Mouse (Mus musculus) forebrain, embryonic 10.5 days (tissue): ENCODE measurements around the gene Rpl38. TPM values are rescaled to one million over a fixed set of nuclear protein-coding genes. Genes with fewer than 3 reads are reported as not detected.

ENCODE experiments used
- DNase-seq: peaks from one replicate; pipeline ENCODE4 v3.0.0-alpha.2; 2017; ENCODE audit warnings: low spot score; ENCODE audit errors: extremely low spot score
- H3K27ac ChIP-seq: fragments of 300-500 bp; sonication (generic); 2 replicates; pipeline ENCODE4 v1.5.1; 2016; ENCODE audit warnings: mild to moderate bottlenecking
- H3K27me3 ChIP-seq: fragments of 300-500 bp; sonication (generic); 2 replicates; pipeline ENCODE4 v1.6.1; 2016; ENCODE audit warnings: mild to moderate bottlenecking; ENCODE audit not compliant: poor library complexity, severe bottlenecking
- H3K36me3 ChIP-seq: fragments of 300-500 bp; sonication (generic); replicated peaks from 2 replicates; pipeline ENCODE4 v1.6.1; 2016; ENCODE audit warnings: mild to moderate bottlenecking, moderate library complexity
- H3K4me1 ChIP-seq: fragments of 300-500 bp; sonication (generic); 2 replicates; pipeline ENCODE4 v1.6.1; 2016
- H3K4me3 ChIP-seq: fragments of 300-500 bp; sonication (generic); 2 replicates; pipeline ENCODE4 v1.5.1; 2016; ENCODE audit warnings: mild to moderate bottlenecking, moderate library complexity
- H3K9me3 ChIP-seq: fragments of 300-500 bp; sonication (generic); 2 replicates; pipeline ENCODE4 v1.6.1; 2016; ENCODE audit warnings: mild to moderate bottlenecking, moderate library complexity
- WGBS: fragments of 180-500 bp; shearing (Covaris S2); methylation state at CpG from one replicate; pipeline ENCODE4 v1.1.7; 2016; 5-methylcytosine and 5-hydroxymethylcytosine counted together
- polyA plus RNA-seq: library from polyadenylated mRNA; unstranded; fragments of >200 nt; fragmentation: Nextera tagmentation; extraction: Ambion mirVana; gene quantifications from 2 replicates; pipeline ENCODE4 v1.2.1, GENCODE M21; 2016

Rpl38 gene
- polyA plus RNA-seq, 1 experiment from 2014 or later: 1,162 TPM

DNA sequence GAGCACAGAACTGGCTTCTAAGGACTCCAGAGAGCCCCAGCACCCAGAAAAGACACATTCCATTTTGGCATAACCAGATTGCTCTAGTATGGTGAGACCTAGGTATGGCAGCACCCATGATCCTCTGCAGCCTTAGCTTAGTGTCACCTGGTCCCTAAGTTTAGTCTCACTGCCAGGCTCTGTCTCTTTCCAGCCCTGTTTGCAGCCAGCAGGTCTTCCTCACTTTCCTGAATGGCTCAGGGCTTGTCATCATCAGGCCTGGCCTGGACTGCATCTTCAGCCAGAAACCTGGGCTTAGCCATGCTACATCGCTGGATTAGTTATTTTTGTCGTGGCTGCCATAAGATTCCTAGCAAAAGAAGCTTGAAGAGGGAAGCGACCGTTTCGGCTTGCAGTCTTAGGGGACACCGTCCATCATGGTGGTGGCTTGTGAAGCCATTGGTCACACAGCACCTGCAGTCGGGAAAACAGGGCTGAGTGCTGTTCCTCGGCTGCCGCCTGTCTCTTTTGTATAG, 17.3 kb downstream of the Rpl38 start:
- H3K27me3 ChIP-seq: no peaks in the 10 kb centered on the region
- H3K27ac ChIP-seq: peak overlapping the region; percentile 6; the same call in 1 of the 2 replicates
- DNase-seq: no peak
- H3K9me3 ChIP-seq: no peaks in the 10 kb centered on the region; the same call in 1 of the 2 replicates
- peaks cover 36% of the 10 kb centered on the region for H3K4me1 ChIP-seq
- 86% methylated on average over 9 of the region's 9 CpGs for WGBS
- no peak overlapping the region for H3K4me3 ChIP-seq
- H3K36me3 ChIP-seq: peaks cover 6% of the 10 kb centered on the region

DNA sequence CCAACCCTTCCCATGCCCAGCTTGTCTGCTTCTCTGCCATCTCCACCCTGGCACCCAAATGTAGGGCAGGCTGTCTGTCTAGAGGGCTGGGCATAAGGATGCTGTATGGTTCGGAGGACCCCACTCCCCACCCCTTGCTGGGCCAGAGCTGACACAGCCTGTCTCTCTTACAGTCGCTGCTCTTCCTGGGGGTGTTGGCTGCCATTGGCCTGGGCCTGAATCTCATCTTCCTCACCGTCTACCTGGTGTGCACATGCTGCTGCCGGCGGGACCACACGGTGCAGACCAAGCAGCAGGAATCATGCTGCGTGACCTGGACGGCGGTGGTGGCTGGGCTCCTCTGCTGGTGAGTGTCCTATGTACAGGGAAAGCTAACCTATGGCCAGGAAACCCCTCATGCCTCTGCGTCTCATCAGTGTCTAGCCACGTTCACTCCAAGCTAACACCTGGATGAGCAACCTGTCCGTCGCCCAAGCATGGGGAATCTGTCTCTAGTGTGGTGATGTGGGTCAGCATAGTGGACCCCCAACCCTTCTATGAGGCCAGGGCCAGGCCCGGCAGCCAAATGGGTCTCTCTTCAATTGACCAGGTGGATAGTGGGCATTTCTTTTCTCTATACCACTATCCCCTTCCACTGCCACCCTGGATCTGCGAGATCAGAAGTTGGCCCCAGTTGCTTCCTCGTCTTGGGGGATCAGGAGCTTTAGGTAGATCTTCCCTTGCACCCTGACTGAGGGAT, 18.1 kb downstream of the Rpl38 start:
- no peaks in the 10 kb centered on the region for H3K27me3 ChIP-seq
- no peak for DNase-seq
- H3K27ac ChIP-seq: no peak overlapping the region
- peaks cover 6% of the 10 kb centered on the region for H3K36me3 ChIP-seq
- no peaks in the 10 kb centered on the region; the same call in 1 of the 2 replicates for H3K9me3 ChIP-seq
- WGBS: 89% methylated on average over 16 of the region's 16 CpGs
- no peak overlapping the region for H3K4me3 ChIP-seq
- peaks cover 30% of the 10 kb centered on the region for H3K4me1 ChIP-seq

DNA sequence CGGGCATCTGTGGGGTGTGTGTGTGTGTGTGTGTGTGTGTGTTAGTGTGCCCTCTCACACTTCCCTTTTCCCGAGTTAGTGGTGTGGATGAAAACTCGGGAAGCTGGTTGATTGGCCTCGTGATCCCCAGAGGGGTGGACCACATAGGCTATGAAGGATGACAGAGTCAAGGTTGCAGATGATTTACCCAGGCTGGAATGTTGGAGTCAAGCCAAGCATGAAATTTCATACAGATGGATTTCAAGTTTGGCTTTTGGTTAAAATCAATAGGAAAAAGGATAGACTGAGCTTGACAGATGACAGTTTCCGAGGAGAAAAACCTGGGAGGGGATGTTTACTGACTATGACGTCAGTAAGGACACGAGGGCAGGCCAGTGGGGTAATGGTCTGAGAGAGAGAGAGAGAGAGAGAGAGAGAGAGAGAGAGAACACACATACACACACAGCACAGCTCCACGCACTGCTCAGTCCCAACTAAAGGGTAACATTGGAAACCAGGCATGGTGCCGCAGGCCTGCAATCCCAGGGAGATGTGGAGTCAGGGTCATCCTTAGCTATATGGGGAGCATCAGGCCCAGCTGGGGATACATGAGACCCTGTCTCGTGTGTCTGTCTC, 19.4 kb downstream of the Rpl38 start:
- H3K27ac ChIP-seq: no peak overlapping the region

GRCm38 (mm10) chr11:114688729-114689128, 20.4 kb downstream of the Rpl38 start:
- WGBS: 95% methylated on average over 2 of the region's 3 CpGs

More for the DNA sequence above, 19.4 kb downstream of the Rpl38 start:
- Histone ChIP-seq H3K27me3 (no peaks in the 10 kb centered on the region), H3K9me3 (no peaks in the 10 kb centered on the region; the same call in 1 of the 2 replicates), H3K36me3 (peaks cover 6% of the 10 kb centered on the region), H3K4me1 (peaks cover 39% of the 10 kb centered on the region), H3K4me3 (no peak overlapping the region)
- DNase-seq: no peak
- WGBS: 71% methylated on average over 9 of the region's 10 CpGs

GRCm38 (mm10) chr11:114690192-114690591, 21.9 kb downstream of the Rpl38 start:
- no peak overlapping the region for H3K27ac ChIP-seq
- no peak overlapping the region for H3K4me3 ChIP-seq
- peaks cover 6% of the 10 kb centered on the region for H3K36me3 ChIP-seq
- peaks cover 26% of the 10 kb centered on the region for H3K4me1 ChIP-seq
- H3K9me3 ChIP-seq: no peaks in the 10 kb centered on the region
- no peak for DNase-seq
- H3K27me3 ChIP-seq: no peaks in the 10 kb centered on the region
- 91% methylated on average over 15 of the region's 15 CpGs for WGBS

More at GRCm38 (mm10) chr11:114688729-114689128, 20.4 kb downstream of the Rpl38 start:
- peaks cover 41% of the 10 kb centered on the region for H3K4me1 ChIP-seq
- DNase-seq: no peak
- peaks cover 6% of the 10 kb centered on the region for H3K36me3 ChIP-seq
- H3K9me3 ChIP-seq: no peaks in the 10 kb centered on the region
- no peak overlapping the region for H3K27ac ChIP-seq
- H3K27me3 ChIP-seq: no peaks in the 10 kb centered on the region
- H3K4me3 ChIP-seq: no peak overlapping the region

DNA sequence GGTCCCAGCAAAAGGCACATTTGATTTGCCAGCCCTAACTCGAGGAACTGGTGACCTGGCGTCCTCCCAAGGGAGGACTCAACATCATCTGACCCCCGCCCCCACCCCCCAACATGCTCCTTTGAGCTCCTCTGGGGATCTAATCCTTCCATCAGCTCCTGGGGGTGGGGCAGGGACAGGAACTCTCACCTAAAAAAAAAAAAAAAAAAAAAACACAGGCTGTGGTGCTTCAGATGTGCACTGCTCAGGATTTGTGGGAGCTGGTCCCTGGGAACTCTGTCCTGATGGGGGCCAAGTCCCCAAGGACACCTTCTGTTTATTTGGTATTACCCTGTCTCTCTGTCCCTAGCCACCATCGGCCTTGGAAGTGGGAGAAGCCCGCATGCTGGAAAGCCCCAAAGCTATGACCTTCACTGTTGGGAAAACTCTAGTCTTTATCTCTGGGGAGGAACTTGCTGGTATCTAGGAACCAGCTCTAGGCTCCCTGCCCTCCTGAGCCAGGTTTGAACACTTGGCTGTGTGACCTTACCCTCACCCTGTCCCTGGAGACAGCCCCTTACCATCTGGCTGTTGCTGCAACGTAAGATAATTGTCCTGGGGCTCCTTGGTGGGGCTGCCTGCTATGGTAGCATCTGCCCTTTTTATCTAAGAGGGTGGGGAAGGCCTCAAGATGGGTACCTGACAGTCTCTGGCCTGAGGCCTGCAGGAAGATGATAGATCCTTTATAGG, 23.3 kb downstream of the Rpl38 start:
- no peak for DNase-seq
- no peaks in the 10 kb centered on the region for H3K27me3 ChIP-seq
- peaks cover 10% of the 10 kb centered on the region for H3K36me3 ChIP-seq
- H3K27ac ChIP-seq: no peak overlapping the region
- H3K9me3 ChIP-seq: no peaks in the 10 kb centered on the region
- WGBS: 63% methylated on average over 6 of the region's 6 CpGs
- no peak overlapping the region for H3K4me3 ChIP-seq
- peaks cover 16% of the 10 kb centered on the region; the same call in 1 of the 2 replicates for H3K4me1 ChIP-seq

- peaks cover 16% of the 10 kb centered on the region; the same call in 1 of the 2 replicates for H3K4me1 ChIP-seq
- 38% methylated on average over 7 of the region's 7 CpGs for WGBS
- no peak overlapping the region for H3K4me3 ChIP-seq
- no peaks in the 10 kb centered on the region for H3K27me3 ChIP-seq
- peaks cover 14% of the 10 kb centered on the region for H3K36me3 ChIP-seq
- H3K27ac ChIP-seq: no peak overlapping the region
- no peak for DNase-seq
- H3K9me3 ChIP-seq: no peaks in the 10 kb centered on the region
Observed at GRCm38 (mm10) chr11:114692601-114693000, 24.3 kb downstream of the Rpl38 start.

DNA sequence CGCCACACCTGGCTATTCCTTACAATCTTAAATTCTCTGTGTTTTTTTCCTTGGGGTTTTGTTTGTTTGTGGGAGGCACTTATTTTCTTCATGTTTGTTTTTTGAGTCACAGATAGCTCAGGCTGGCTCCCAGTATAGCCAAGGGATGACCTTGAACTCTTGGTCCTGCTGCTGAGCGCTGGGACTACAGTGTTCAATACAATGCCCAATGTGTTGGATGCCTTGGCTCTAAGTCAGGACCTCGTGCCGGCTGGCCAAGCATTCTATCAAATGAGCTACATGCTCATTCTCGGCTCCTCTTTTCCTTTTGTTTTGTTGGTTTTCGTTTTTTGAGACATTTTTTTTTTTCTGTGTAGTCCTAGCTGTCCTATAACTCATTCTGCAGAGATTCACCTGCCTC, 25.1 kb downstream of the Rpl38 start:
- no peak for DNase-seq
- Histone ChIP-seq H3K4me1 (peaks cover 11% of the 10 kb centered on the region; the same call in 1 of the 2 replicates), H3K9me3 (no peaks in the 10 kb centered on the region), H3K4me3 (no peak overlapping the region), H3K36me3 (peaks cover 14% of the 10 kb centered on the region), H3K27ac (no peak overlapping the region), H3K27me3 (no peaks in the 10 kb centered on the region)
- WGBS: 88% methylated on average over 6 of the region's 6 CpGs

DNA sequence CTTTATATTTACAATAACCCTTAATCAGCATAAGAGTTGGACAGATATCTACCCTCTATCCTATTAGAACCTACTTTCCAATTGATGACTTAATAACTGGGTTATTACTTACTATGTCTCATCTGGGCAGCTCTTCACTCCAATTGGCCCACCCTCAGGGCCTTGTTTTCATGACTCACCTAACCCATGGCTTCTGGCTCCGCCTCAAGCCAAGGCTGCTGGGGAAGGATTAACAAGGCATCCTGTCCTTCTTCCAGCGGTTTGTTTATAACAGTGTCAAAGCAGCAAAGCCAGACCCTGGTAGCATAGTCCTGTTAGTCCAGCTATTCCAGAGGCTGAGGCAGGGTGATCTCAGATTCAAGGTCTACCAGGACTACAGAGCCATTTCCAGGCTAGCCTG, 26.1 kb downstream of the Rpl38 start:
- no peak for DNase-seq
- Histone ChIP-seq H3K27me3 (no peaks in the 10 kb centered on the region), H3K4me3 (no peak overlapping the region), H3K4me1 (peaks cover 11% of the 10 kb centered on the region; the same call in 1 of the 2 replicates), H3K27ac (no peak overlapping the region), H3K9me3 (no peaks in the 10 kb centered on the region), H3K36me3 (peaks cover 14% of the 10 kb centered on the region)
- 83% methylated on average over 2 of the region's 2 CpGs for WGBS

DNA sequence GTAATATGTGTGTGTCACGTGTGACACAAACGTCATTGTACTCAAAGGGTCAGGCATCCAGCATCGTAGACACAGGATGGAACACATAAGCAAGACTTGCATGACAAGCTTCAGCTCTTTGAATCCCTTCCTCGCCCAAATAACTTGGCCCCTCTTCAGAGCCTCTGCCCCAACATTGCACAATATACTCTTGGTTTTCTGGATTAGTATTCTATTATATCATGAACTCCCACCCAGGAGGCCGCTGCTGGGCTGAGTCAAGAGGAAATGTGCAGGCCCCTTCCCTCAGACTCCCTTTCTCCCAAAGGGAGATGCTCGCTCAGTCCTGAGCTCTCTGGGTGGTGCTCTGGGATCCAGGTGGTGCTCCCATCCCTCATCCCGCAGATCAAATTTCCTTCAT, 30.2 kb downstream of the Rpl38 start:
- WGBS: 94% methylated on average over 7 of the region's 7 CpGs

DNA sequence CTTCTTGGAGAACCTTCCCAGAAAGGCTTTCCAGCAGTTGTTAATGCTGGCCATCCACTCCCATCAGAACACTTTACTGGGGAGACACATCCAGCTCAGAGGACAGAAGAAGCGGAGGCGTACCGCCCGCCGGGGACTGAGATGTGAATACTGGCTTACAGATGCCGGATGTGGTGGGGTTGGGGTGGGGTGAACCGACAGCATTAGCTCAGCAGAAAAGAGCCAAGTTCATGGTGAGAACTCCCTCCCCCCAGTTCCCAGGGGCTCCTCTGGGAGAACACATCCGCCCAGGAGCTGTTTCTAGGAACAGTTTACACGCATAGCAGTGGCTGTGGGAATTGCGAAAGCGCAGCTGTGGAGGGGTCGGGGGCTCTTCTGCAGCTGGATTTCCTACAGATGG, 31.2 kb downstream of the Rpl38 start:
- WGBS: 93% methylated on average over 12 of the region's 12 CpGs
- no peaks in the 10 kb centered on the region for H3K9me3 ChIP-seq
- H3K4me3 ChIP-seq: no peak overlapping the region
- no peak overlapping the region for H3K27ac ChIP-seq
- no peaks in the 10 kb centered on the region for H3K27me3 ChIP-seq
- peaks cover 7% of the 10 kb centered on the region; the same call in 1 of the 2 replicates for H3K36me3 ChIP-seq
- peaks cover 10% of the 10 kb centered on the region for H3K4me1 ChIP-seq
- no peak for DNase-seq

More for the DNA sequence above, 30.2 kb downstream of the Rpl38 start:
- no peak overlapping the region for H3K27ac ChIP-seq
- H3K4me1 ChIP-seq: 0 out of 2 replicates have a peak, but pooled peaks cover 3% of the 10 kb centered on the region
- no peak for DNase-seq
- no peaks in the 10 kb centered on the region for H3K9me3 ChIP-seq
- H3K36me3 ChIP-seq: peaks cover 7% of the 10 kb centered on the region; the same call in 1 of the 2 replicates
- no peaks in the 10 kb centered on the region for H3K27me3 ChIP-seq
- H3K4me3 ChIP-seq: no peak overlapping the region

- H3K9me3 ChIP-seq: no peaks in the 10 kb centered on the region
- peaks cover 15% of the 10 kb centered on the region for H3K4me1 ChIP-seq
- DNase-seq: no peak
- H3K4me3 ChIP-seq: no peak overlapping the region
- H3K27me3 ChIP-seq: no peaks in the 10 kb centered on the region
- H3K27ac ChIP-seq: no peak overlapping the region
- 91% methylated on average over 15 of the region's 15 CpGs for WGBS
- no peaks in the 10 kb centered on the region for H3K36me3 ChIP-seq
Observed at GRCm38 (mm10) chr11:114702311-114702995, 34.1 kb downstream of the Rpl38 start.
